Mouse (Mus musculus) midbrain, postnatal 0 days (tissue): ENCODE measurements around the gene Mboat2. TPM values are rescaled to one million over a fixed set of nuclear protein-coding genes. Genes with fewer than 3 reads are reported as not detected.

Source experiments
- ATAC-seq: fragments of 200-750 bp; cut with Nextera tagmentation; 2 replicates; pipeline ENCODE4 v1.8.0; 2017; ENCODE audit warnings: moderate number of reproducible peaks, mild to moderate bottlenecking, moderate TSS enrichment, moderate library complexity; ENCODE audit not compliant: low FRiP score
- DNase-seq: peaks from one replicate; pipeline ENCODE4 v3.0.0-alpha.2; 2015; ENCODE audit warnings: low spot score
- H3K27ac ChIP-seq: fragments of 300-500 bp; sonication (generic); 2 replicates; pipeline ENCODE4 v1.5.1; 2014; ENCODE audit warnings: low read depth, mild to moderate bottlenecking, low read length, mixed read lengths
- H3K27me3 ChIP-seq: fragments of 300-500 bp; sonication (generic); 2 replicates; pipeline ENCODE4 v1.6.1; 2014; ENCODE audit warnings: low read length, control low read depth, mixed read lengths; ENCODE audit not compliant: insufficient read depth
- H3K36me3 ChIP-seq: fragments of 300-500 bp; sonication (generic); 2 replicates; pipeline ENCODE4 v1.6.1; 2014; ENCODE audit warnings: low read length, control low read depth, mixed read lengths; ENCODE audit not compliant: insufficient read depth
- H3K4me1 ChIP-seq: fragments of 300-500 bp; sonication (generic); 2 replicates; pipeline ENCODE4 v1.6.1; 2014; ENCODE audit warnings: mild to moderate bottlenecking, control low read depth, antibody characterized with exemption, low read length, mixed read lengths; ENCODE audit not compliant: insufficient read depth
- H3K4me2 ChIP-seq: fragments of 300-500 bp; sonication (generic); 2 replicates; pipeline ENCODE4 v1.6.1; 2014; ENCODE audit warnings: low read depth, mild to moderate bottlenecking, low read length, mixed read lengths; ENCODE audit not compliant: poor library complexity, severe bottlenecking
- H3K4me3 ChIP-seq: fragments of 300-500 bp; sonication (generic); 2 replicates; pipeline ENCODE4 v1.5.1; 2014; ENCODE audit warnings: low read depth, mild to moderate bottlenecking, low read length, moderate library complexity
- H3K9ac ChIP-seq: fragments of 300-500 bp; sonication (generic); replicated peaks from 2 replicates; pipeline ENCODE4 v1.6.1; 2014; ENCODE audit warnings: mild to moderate bottlenecking, low read length, moderate library complexity, mixed read lengths; ENCODE audit not compliant: poor library complexity, severe bottlenecking
- H3K9me3 ChIP-seq: fragments of 300-500 bp; sonication (generic); 2 replicates; pipeline ENCODE4 v1.6.1; 2016; ENCODE audit warnings: low read length, control low read depth
- CTCF ChIP-seq: IDR thresholded peaks from 2 replicates; pipeline ENCODE4 v1.5.1; 2016; ENCODE audit warnings: antibody characterized with exemption, mild to moderate bottlenecking
- WGBS: fragments of 180-500 bp; shearing (Covaris S2); extraction: QIAGEN DNeasy Blood & Tissue Kit; methylation state at CpG from one replicate; pipeline ENCODE4 v1.1.7; 2014; 5-methylcytosine and 5-hydroxymethylcytosine counted together
- polyA plus RNA-seq: library from polyadenylated mRNA; unstranded; fragments of >200 nt; fragmentation: Nextera tagmentation; extraction: Ambion mirVana; gene quantifications from 2 replicates; pipeline ENCODE4 v1.2.1, GENCODE M21; 2015
- total RNA-seq: library from RNA; depleted of rRNA; stranded (reverse); fragments of >200 nt; gene quantifications from 2 replicates; pipeline ENCODE4 v1.2.3, GENCODE M21; 2014

The Mboat2 gene
- total and polyA plus RNA-seq, 2 experiments from 2014 or later: 62.0 to 69.2 TPM

- H3K27ac ChIP-seq: no peak overlapping the region
- no peak overlapping the region for H3K9ac ChIP-seq
- no peak overlapping the region for H3K4me3 ChIP-seq
- peaks cover 29% of the 10 kb centered on the region for H3K36me3 ChIP-seq
- no peak overlapping the region for H3K4me2 ChIP-seq
- no peaks in the 10 kb centered on the region for H3K4me1 ChIP-seq
- no peak for TF ChIP-seq CTCF
- no peak for DNase-seq
- H3K27me3 ChIP-seq: no peaks in the 10 kb centered on the region
- no peak for ATAC-seq
- H3K9me3 ChIP-seq: no peaks in the 10 kb centered on the region
Measured at GRCm38 (mm10) chr12:24886800-24887199, 56.1 kb downstream of the Mboat2 start.

- DNase-seq: no peak
- peaks cover 15% of the 10 kb centered on the region for H3K36me3 ChIP-seq
- H3K4me3 ChIP-seq: no peak overlapping the region
- no peak overlapping the region for H3K27ac ChIP-seq
- H3K27me3 ChIP-seq: no peaks in the 10 kb centered on the region
- no peaks in the 10 kb centered on the region for H3K4me1 ChIP-seq
- H3K9ac ChIP-seq: no peak overlapping the region
- no peak for TF ChIP-seq CTCF
- no peaks in the 10 kb centered on the region for H3K9me3 ChIP-seq
- WGBS: 75% methylated on average over 7 of the region's 7 CpGs
- ATAC-seq: no peak
- H3K4me2 ChIP-seq: no peak overlapping the region
Measured at GRCm38 (mm10) chr12:24889371-24890051, 58.8 kb downstream of the Mboat2 start.

- no peaks in the 10 kb centered on the region for H3K4me1 ChIP-seq
- 73% methylated on average over 2 of the region's 2 CpGs for WGBS
- DNase-seq (no peak), ATAC-seq (no peak)
- H3K9me3 ChIP-seq: no peaks in the 10 kb centered on the region
- no peak overlapping the region for H3K9ac ChIP-seq
- no peak overlapping the region for H3K4me3 ChIP-seq
- no peak overlapping the region for H3K4me2 ChIP-seq
- no peak overlapping the region for H3K27ac ChIP-seq
- H3K36me3 ChIP-seq: peaks cover 11% of the 10 kb centered on the region
- no peak for TF ChIP-seq CTCF
- no peaks in the 10 kb centered on the region for H3K27me3 ChIP-seq
Measured at GRCm38 (mm10) chr12:24890158-24890557, 59.5 kb downstream of the Mboat2 start.

GRCm38 (mm10) chr12:24890684-24891459 is 60.2 kb downstream of the Mboat2 start:
- no peak for TF ChIP-seq CTCF
- no peak overlapping the region for H3K9ac ChIP-seq
- no peak overlapping the region for H3K27ac ChIP-seq
- DNase-seq (no peak), ATAC-seq (no peak)
- H3K4me3 ChIP-seq: no peak overlapping the region
- no peaks in the 10 kb centered on the region for H3K9me3 ChIP-seq
- H3K4me2 ChIP-seq: no peak overlapping the region
- H3K27me3 ChIP-seq: no peaks in the 10 kb centered on the region
- H3K4me1 ChIP-seq: no peaks in the 10 kb centered on the region
- WGBS: 94% methylated on average over 8 of the region's 8 CpGs
- H3K36me3 ChIP-seq: peaks cover 8% of the 10 kb centered on the region

GRCm38 (mm10) chr12:24892536-24892935 is 61.9 kb downstream of the Mboat2 start:
- no peak overlapping the region for H3K4me2 ChIP-seq
- ATAC-seq (no peak), DNase-seq (no peak)
- H3K36me3 ChIP-seq: peaks cover 10% of the 10 kb centered on the region
- no peak overlapping the region for H3K4me3 ChIP-seq
- no peaks in the 10 kb centered on the region for H3K27me3 ChIP-seq
- no peaks in the 10 kb centered on the region for H3K4me1 ChIP-seq
- no peak for TF ChIP-seq CTCF
- H3K9ac ChIP-seq: no peak overlapping the region
- no peak overlapping the region for H3K27ac ChIP-seq
- 84% methylated on average over 4 of the region's 4 CpGs for WGBS
- no peaks in the 10 kb centered on the region for H3K9me3 ChIP-seq
